Mouse (Mus musculus) Muller cell, postnatal 12 days (primary cell): ENCODE measurements around the gene Dcps.
"Not testable (repeated sequence)": the region's sequence is repeated elsewhere in the genome, so short reads cannot be mapped to it uniquely, and the experiment has no call there.

ENCODE experiments used
- DNase-seq: peaks from one replicate; pipeline ENCODE4 v3.0.0-alpha.2; 2015; ENCODE audit errors: inconsistent ontology term

Dcps gene

DNA sequence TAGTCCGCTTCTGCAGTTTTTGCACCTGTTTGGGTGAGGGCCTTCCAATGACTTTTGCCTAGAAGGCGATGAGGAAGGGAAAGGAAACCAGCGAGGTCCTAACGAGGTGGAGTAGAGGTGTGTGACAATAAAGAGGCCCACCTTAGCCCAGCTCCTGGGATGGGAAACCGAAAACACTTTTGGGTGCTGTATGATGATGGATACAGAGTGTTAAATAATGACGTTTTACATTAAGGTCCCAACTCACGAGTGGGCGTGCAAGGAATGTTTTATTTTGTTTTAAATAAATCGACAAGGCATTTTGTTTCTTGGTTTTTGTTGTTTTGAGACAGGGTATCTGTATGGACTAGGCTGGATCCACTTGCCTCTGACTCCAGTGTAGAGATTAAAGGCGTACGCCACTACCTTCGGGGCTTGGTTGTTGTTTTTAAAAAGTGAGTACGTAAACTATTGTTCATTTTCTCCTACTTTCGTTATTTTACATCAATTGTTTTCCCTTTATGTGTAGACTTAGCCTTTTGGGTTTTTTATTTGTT, 331 bp upstream of the Dcps start:
- DNase-seq, result no peak

DNA sequence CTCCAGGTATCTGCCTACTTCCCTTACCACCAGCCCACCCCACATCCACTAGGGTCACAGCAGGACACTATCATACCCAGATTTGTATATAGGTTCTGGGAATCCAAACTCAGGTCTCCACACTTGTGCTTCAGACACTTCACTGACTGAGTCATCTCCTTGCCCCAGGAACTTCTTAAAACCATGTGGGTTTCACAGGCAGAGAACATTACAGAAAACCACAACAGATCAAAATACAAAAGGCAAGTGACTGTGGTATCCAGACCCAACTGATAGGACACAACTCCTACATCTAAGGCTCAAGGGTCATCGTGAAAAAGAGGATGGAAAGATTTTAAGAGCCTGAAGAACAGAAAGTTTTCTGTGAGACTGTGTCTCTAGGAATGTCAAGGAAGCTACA, 2.5 kb downstream of the Dcps start:
- DNase-seq, result no peak

DNA sequence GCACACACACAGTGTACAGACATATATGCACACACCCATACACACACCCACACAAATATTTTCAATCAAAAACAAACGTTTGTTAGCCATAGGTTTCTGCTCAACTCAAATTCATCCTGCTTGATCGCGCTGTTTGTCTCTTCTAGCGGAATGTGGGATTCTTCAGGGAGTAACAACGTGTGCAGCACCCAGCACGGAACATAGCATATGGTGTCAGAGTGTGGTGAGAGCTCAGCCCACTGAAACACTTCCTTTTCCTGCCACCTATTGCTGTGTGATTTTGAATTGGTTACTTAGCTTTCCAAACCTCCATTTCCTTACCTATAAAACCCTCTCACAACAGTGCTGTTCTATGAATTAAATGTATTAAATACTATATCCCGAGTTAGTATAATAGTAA, 5.8 kb downstream of the Dcps start:
- no peak for DNase-seq

DNA sequence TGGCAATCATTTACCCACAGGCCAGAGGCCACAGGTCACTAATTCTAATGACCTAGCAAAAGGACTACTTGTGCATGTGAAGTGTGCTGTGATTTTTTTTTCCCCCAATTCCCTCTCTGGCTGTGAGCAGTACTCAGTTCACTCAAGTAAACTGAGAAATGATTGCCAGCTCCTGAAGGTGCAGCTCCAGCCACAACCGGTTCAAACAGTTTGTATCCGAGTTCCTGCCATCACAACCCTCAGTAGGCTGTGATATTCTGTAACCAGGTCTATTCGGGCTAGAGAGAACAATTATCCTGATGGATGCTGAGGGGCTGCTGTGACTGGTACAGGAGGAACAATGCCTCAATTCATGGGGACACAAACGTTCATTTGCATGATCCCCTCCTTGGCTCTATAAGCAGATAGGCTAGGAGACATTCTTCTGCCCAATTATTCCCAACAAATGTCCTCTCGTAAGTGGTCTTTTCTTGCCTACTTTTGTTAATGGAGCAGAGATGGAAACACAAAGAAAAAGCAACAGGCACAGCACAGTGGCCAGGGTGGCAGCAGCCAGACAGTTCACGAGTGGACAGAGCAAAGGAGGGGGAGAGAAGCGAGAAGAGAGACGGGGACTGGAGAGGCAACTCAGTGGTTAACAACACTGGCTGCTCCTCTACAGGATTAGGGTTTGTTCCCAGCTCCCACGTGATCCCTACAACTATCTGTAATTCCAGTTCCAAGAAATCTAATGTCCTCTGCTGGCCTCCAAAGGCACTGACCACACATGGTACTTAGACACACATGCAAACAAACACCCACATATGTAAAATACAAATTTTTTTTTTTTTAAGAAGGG, 8.8 kb downstream of the Dcps start:
- DNase-seq, result peak; percentile 57

DNA sequence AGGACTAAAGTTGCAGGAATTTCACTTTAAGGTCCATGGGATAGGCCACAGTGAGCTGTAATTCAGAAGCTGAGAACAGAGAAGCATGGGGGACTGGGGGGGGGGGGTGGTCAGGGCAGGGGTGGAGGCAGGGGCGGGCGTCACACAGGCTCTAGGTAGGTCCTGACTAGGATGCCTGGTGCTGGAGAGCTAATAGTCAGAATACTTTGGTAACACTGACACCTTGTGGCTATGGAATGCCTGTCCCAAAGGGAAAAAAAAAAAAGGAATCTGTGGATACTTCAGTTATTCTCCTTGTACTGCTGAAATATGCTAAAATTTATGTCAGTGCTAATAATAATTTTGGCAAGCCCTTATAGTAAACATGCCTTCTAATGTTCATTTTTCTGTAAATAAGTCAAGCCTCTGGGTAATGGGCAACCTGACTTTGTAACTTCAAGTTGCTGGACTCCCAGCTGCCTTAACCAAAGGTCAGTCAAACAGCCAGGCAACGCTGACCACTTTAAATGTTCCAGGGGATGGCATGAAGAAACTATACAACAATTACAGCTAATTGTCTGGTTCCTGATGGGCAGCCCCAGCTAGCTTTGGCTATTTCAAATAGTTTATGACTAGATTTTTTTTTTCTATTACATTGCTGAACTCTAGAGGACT, 9.6 kb downstream of the Dcps start:
- DNase-seq, result peak; percentile 58

DNA sequence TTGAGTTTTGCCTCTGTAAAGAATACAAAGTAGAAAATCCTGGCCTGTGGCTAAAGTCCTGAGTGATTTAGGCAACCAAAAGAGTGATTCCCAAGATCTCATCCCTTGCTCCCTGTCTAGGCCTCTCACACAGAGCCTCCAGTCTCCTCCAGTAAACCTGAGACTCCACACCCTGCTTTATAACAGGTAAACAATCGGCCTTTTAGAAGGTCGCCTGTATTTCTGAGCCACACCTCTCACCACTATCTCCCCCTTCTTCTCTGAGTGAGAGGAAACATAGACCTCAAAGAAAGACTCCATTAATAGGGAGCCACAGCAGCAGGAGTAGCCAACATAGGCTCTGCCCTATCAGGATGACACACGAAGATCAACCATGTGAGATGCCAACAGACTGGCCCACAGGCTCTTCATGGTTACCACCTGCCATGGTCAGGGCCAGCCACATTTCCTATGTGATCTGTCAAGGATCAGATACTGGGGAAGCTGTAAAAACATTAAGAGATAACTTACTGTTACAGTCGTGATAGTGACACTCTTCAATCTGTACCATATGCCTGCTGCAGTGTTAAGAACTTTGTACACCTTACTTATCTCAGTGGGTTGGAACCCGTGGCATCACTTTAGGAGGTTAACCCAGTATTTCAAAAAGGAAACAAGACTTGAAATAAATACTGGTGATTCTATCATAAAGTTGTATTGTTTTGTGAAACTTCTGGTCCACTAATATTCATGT, 11.6 kb downstream of the Dcps start:
- no peak for DNase-seq

DNA sequence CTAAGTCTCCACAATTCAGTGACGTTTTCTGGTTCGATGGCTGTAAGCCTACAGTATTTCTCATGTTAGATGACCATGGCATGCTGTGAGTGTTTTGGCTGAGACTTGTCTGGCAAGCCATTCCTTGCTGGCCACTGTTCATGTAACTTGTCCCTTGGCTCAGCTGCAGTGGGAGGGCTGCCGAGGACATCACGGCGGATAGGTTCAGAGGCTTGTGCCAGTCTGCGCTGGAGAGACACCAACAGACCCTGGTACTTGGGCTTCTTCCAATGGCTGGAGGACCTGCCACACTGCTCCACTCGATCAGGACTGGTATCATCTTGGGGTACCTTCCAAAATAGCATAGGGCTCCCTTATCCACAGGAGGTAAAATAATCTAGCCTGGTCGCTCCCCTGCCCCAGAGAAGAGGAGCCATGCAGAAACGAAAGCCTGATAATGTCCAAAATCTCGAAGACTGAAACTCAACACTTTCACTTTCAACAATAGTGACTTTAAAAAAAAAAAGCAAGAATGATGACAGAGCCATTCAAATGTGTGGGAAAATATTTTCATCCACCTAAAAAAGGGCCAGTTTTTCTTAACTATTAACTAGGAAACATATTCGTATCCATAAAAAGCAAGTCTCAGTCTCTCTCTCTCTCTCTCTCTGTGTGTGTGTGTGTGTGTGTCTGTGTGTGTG, 12.7 kb downstream of the Dcps start:
- DNase-seq, result peak; percentile 79

DNA sequence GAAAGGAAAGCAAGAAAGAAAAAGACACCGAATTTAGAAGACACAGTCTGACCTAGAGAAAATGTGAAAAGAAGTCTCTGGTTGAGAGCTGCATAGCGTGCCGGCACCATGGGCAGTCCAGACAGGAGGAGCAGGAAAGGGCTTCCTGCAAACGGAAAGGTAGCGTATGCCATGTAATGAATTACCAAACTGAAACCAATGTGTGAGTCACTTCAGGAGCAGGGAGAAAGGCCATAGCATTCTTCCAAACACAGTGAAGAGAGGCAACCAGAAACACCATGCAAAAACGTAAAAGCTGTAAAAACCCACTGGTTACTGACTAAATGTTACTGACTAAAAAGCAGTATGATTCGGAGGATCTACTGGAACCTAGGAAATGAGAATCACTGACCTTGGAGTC, 14.1 kb downstream of the Dcps start:
- no peak for DNase-seq

DNA sequence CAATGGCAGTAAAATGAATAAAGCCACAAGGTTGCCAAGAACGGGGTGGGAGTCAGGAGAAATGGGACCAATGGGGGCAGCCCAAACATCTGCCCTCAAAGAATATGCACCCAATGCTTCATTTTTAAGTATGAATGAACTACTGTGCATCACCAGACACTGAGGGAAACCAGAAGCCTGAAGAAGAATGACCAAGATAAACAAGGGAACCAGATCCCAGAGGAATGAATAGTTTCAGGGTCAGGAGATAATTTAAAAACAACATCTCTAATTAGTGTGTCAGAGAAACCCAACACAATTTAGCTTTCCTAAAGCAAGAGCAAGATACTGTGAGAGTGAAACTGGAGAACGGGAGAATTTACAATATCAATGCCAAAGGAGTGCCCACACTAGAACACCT, 15.2 kb downstream of the Dcps start:
- DNase-seq, result peak; percentile 80

DNA sequence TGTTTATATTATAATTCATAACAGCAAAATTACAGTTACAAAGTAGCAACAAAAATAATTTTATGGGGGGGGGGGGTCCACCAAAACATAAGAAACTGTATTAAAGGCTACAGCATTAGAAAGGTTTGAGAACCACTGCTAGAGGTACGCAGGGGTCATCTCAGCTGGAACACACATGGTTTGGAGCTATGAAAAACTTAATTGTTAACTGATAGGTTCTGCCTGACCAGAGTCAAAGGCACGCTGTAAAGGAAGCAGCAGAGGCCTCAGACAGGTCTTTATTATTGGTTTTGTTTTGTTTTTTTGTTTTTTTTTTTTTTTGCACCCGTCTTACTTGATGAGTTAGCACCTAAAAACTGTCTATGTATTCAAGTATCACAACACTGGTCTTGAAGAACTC, 17.4 kb downstream of the Dcps start:
- DNase-seq, result no peak

DNA sequence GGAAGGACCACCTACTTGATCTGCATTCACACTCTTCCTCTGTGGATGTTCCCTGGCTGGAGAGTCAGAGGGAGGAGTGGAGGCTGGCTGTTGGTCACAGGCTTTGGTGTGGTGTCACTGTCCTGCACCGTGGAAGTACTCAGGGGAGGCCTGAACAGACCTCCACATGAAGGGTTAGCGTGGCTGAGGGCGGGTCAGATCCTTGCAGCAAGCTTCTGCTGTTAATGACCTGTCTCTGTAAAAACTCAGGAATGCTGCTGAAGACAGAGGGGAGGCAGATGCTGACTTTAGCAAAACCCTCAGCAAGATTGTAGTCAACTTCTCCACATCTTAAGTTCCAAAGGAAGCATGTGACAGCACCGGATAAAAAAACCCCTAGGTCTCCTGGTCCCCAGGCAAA, 19.0 kb downstream of the Dcps start:
- no peak for DNase-seq

DNA sequence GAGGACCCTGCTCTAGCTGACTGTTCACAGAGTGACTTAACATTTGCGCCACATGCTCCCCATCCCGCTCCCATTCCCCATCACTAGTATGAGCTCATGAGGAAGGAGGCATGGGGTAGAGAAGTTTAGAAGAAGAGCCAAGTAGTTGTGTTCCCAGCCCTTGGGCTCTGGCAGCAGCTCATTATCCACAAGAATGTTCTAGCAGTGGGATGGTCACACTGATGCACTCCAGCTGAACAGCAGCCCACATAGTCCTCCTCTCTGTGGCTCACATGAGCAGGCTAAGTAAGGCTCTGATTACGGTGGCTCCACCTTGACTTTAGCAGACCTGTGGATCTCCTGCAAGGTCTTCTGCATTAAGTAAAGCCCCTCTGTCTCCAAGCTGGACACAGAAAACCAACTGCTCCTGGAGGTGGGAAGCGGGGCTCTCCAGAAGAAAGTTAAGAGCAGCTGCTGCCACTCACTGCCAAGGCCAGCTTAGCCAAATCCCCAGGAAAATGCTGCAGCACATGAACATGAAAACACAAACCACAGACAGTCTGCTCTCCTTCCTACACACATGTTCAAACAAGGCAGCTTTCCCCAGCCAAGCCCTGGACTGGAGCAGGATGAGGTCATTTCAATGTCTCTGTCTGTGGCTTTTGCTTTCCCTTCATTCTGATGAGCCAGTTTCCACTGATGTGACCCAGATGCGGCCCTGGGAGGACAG, 19.7 kb downstream of the Dcps start:
- DNase-seq, result peak; percentile 74

DNA sequence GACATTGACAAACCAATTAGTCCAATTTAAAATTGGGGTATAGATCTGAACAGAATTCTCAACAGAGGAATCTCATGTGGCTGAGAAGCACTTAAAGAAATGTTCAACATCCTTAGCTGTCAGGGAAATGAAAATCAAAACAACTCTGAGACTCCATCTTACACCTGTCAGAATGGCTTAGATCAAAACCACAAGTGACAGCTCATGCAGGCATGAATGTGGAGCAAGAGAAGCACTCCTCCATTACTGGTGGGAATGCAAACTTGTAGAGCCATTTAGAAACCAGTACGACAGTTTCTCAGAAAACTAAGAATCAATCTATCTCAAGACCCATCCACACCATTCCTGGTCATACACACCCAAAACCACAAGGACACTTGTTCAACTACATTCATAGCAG, 22.9 kb downstream of the Dcps start:
- no peak for DNase-seq

DNA sequence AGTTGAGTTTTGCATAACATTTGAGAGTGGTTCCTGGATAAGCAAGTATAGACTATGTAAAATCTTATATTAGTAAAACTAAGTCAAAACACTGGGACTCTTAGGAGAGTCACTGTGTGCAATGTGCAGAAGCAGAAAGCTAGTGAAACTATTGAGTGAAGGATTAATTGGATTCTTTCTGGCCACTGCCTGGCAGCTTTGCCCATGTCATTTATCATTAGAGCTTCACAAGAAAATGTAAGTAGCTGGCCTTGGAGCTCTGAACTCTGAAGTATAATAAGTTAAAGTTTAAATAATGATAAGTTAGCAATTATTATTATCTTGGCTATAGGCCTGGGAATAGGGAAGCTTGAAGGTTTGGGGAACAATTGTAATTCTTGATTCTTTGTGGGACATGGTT, 27.0 kb downstream of the Dcps start:
- not testable (repeated sequence) for DNase-seq

DNA sequence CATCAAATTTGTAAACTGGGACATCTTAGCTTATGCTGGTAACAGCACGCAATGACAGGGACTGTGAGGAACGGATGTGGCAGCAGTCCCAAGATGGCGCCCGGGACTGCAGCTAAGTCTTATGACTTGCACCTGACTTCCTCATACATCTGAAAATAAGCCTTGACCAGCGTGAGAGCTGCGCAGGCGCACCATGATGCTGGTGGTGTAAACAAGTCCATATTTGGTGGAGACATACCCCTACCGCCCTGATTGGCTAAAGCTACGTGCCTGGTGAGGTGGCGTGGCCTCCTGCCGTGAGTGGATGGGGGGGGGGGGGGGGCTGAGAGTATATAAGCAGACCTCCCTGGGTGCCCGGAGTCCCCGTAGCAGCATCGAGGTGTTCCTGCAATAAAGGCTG, 28.6 kb downstream of the Dcps start:
- DNase-seq, result not testable (repeated sequence)

DNA sequence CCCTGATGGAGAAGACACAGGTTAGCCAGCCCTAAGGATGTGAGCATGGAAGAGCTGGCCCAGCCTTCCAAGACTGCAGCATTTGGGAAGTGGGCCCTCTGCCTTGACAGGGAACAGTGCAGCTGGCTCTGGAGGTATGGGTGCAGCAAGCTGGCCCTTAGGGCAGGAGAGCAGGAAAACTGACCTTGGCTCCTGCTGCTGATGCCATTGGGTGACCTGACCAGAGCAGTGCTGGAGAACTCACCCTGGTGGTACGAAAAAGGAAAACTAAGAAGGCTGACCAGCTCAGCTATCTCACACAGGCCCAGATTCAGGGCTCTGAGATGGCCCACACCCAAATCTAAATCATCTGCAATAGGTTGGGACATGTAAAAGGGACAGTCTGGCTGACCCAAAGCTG, 30.0 kb downstream of the Dcps start:
- no peak for DNase-seq

DNA sequence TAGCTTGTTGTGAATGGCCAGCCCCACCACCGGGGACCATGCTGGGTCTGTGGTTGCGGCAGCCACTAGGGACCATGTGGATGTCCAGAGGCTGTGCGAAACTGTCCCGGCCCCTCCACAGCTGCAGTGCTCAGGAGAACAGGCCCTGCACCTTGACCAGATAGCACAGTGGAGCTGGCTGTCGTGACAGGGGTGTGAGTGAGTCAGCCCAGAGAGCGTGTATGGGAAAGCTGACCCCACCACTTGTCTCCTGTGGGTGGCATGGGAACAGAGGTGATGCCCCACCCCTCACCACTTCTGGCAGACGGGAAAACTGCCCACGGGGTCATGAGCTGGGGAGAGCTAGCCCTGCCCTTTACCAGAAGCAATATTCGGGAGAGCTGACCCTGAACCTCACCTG, 30.7 kb downstream of the Dcps start:
- no peak for DNase-seq

DNA sequence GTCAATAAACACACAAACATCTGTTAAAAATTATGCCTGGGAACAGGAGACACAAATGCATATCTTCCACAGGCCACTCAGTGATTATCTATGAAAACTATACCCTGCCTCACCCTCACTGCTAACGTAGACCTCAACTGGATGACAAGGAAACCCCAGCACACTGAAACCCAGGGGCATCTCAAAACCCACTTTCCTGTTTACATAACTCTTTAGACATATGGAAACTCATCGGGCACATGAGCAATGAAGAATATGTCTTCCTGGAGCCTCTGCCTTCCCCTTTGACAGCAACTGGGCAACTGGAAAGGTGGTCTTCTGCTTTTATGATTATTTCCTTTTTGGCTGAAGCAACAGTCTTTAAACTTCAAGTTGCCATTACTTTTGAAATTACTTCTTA, 33.6 kb downstream of the Dcps start:
- no peak for DNase-seq

DNA sequence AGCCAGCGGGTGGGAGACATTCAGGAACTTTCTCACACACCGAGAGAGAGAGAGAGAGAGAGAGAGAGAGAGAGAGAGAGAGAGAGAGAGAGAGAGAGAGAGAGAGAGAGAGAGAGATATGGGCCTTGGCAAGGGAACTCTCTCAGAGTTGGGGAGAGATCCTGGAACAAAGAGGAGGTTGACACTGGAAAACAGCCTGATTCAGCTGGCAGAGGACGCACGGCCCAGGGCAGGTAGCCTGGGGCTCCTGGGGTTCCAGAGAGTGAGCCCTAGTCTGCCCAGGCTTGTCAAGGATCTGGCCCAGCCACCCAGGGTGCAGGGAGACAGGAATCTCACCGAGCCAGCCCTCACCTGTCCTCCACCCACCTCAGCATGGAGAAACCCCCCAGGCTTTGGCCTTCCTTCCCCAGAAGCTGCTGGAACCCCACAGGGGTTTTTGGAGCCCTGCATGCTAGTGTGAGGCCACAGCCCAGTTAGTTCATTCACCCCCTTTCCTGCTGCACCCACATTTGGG, 36.6 kb downstream of the Dcps start:
- DNase-seq, result no peak

DNA sequence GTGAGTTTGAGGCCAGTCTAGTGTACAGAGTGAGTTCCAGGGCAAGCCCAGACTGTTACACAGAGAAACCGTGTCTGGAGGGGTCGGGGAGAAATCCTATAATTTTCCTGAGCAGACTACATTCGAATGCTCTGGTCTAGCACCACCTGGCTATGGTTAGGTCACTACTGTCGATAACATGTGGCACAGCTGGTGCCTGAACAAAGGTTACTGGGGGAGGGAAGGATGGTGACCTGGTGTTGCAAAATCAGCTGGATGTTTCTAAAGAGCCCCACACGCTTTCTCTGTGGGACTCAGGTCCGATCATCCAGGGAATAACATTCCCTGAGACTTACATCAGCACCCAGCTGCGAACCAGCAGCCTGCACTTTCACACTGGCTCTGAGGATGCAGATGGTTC, 37.8 kb downstream of the Dcps start:
- DNase-seq, result no peak

DNA sequence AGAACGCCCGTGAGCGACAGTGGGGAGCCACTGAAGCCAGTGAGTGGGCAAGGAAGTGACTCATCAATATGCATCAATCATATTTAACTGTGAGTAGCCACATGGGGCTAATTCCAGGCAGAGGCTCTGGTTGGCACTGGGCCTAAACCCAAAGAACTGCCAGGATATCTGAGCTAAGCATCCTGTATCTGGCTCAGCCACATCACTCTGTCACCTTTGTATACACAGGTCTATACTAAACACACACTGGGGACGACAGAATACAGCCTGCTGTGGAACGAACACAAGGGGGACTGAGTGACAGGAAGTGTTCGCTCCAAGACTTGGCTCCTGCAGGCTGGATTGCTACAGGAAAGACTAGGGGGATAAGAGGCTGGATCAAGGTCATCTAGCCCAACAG, 40.3 kb downstream of the Dcps start:
- peak; percentile 60 for DNase-seq
